Mouse (Mus musculus) limb, embryonic 13.5 days (tissue): ENCODE data around the gene Sirt2. TPM values are rescaled to one million over a fixed set of nuclear protein-coding genes. Genes with fewer than 3 reads are reported as not detected.

ENCODE experiments used
- ATAC-seq: fragments of 200-750 bp; cut with Nextera tagmentation; 2 replicates; pipeline ENCODE4 v1.8.0; 2017; ENCODE audit warnings: low read depth, moderate number of reproducible peaks, moderate TSS enrichment; ENCODE audit not compliant: low FRiP score
- H3K27ac ChIP-seq: fragments of 300-500 bp; sonication (generic); 2 replicates; pipeline ENCODE4 v1.5.1; 2015; ENCODE audit warnings: inconsistent platforms, mild to moderate bottlenecking, moderate library complexity
- H3K27me3 ChIP-seq: fragments of 300-500 bp; sonication (generic); 2 replicates; pipeline ENCODE4 v1.6.1; 2015; ENCODE audit warnings: mild to moderate bottlenecking, inconsistent platforms
- H3K36me3 ChIP-seq: fragments of 300-500 bp; sonication (generic); 2 replicates; pipeline ENCODE4 v1.6.1; 2015; ENCODE audit warnings: inconsistent platforms, mild to moderate bottlenecking, moderate library complexity
- H3K4me1 ChIP-seq: fragments of 300-500 bp; sonication (generic); 2 replicates; pipeline ENCODE4 v1.6.1; 2015; ENCODE audit warnings: inconsistent platforms
- H3K4me2 ChIP-seq: fragments of 300-500 bp; sonication (generic); replicated peaks from 2 replicates; pipeline ENCODE4 v1.6.1; 2015; ENCODE audit warnings: inconsistent platforms, mild to moderate bottlenecking, moderate library complexity
- H3K4me3 ChIP-seq: fragments of 300-500 bp; sonication (generic); 2 replicates; pipeline ENCODE4 v1.5.1; 2015; ENCODE audit warnings: moderate library complexity, mild to moderate bottlenecking, inconsistent platforms
- H3K9ac ChIP-seq: fragments of 300-500 bp; sonication (generic); 2 replicates; pipeline ENCODE4 v1.6.1; 2015; ENCODE audit warnings: mild to moderate bottlenecking, inconsistent platforms
- H3K9me3 ChIP-seq: fragments of 300-500 bp; sonication (generic); 2 replicates; pipeline ENCODE4 v1.6.1; 2016; ENCODE audit warnings: inconsistent platforms
- WGBS: fragments of 180-500 bp; shearing (Covaris S2); methylation state at CpG from one replicate; pipeline ENCODE4 v1.1.7; 2015; 5-methylcytosine and 5-hydroxymethylcytosine counted together
- polyA plus RNA-seq: library from polyadenylated mRNA; unstranded; fragments of >200 nt; fragmentation: Nextera tagmentation; extraction: Ambion mirVana; gene quantifications from 2 replicates; pipeline ENCODE4 v1.2.1, GENCODE M21; 2015

Sirt2 gene
- 85.8 and 87.8 TPM in 2 replicates for polyA plus RNA-seq

DNA sequence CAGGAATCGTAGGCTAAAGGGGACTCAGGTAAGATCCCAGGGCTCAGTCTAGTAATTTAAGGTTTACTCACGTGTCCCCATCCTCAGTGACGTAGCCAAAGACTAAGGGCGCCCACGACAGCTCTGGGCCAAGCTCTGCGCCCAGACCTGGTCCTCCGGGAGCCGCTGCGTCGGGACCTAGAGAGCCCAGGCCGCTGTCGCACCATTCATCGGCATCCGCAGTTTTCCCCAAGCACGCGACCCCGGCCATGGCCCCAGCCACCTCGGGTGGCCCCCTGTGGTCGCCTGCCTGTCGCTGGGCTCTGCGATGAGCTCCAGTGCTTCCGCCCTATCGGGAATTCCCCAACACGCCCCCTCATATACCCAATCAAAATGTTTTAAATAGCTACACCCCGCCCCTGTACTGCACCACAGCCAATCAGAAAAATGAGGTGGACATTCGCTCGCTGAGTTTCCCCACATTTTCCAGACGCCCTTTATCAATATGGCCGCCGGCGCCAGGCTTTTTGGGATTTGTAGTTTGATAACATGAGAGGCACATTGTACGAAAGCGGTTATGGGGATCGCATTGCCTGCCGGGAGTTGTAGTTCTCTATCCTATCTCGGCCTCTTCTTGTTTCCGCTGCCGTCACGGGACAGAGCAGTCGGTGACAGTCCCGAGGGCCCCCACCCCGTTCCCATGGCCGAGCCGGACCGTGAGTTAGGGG lies at the start of gene Sirt2:
Gene Sirt2 (plus strand): TSS at position 563 of the 707 bp plus-strand sequence.
- H3K27me3 ChIP-seq: no peaks in the 10 kb centered on the region
- peaks cover 8% of the 10 kb centered on the region for H3K36me3 ChIP-seq
- peak; percentile 99 for ATAC-seq
- WGBS: under 1% methylated on average over 45 of the region's 45 CpGs
- peak within 1 kb of the TSS; percentile 77 for H3K4me2 ChIP-seq
- H3K9ac ChIP-seq: peak within 1 kb of the TSS; percentile 80
- peak within 1 kb of the TSS; percentile 79 for H3K4me3 ChIP-seq
- H3K4me1 ChIP-seq: peaks cover 22% of the 10 kb centered on the region
- no peaks in the 10 kb centered on the region for H3K9me3 ChIP-seq
- no peak within 1 kb of the TSS for H3K27ac ChIP-seq

DNA sequence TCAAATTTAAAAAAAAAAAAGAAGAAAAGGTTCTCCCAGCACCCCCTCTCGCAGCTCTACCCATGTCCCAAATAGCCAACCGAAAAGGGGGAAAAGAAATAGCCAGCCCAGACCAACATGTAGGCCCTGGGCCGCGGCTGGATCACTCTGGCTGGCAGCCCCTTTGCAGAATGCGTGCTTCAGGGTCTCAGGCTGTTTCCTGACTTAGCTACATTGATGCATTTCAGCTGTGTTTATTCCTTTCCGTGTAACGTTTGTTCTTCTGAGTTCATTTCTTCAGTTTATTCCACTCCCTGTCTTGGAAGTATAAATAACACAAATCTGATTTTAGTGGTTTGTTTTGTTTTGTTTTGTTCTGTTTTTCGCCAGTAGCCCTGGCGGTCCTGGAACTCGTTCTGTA lies 48.8 kb upstream of the Sirt2 start:
- ATAC-seq: no peak
- H3K9me3 ChIP-seq: no peaks in the 10 kb centered on the region
- H3K27me3 ChIP-seq: no peaks in the 10 kb centered on the region
- peak overlapping the region; percentile 35; the same call in 1 of the 2 replicates for H3K9ac ChIP-seq
- WGBS: 78% methylated on average over 10 of the region's 10 CpGs
- peaks cover 37% of the 10 kb centered on the region for H3K4me1 ChIP-seq
- no peak overlapping the region; the same call in 1 of the 2 replicates for H3K27ac ChIP-seq
- no peaks in the 10 kb centered on the region for H3K36me3 ChIP-seq
- H3K4me2 ChIP-seq: peak overlapping the region; percentile 71
- peak overlapping the region; percentile 59 for H3K4me3 ChIP-seq

DNA sequence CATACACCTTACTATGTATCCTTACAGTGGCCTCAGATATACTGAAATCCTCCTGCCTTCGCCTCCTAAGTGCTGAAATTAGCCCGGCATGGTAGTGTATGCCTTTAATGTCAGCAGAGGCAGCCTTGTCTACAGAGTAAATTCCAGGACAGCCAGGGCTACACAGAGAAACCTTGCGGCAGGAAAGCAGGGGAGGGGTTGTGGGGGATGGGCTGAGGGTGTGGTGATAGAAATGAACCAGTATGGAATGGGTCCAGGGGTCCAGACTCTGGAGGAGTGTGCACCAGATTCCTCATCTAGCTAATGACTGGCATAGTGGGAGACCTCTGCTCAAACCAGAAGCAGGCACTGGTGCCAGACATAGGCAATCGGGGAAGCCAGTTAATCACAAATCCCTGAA lies 47.4 kb upstream of the Sirt2 start:
- Histone ChIP-seq H3K27me3 (no peaks in the 10 kb centered on the region), H3K4me1 (peaks cover 37% of the 10 kb centered on the region), H3K9me3 (no peaks in the 10 kb centered on the region), H3K27ac (no peak overlapping the region), H3K4me2 (peak overlapping the region; percentile 28; the same call in 1 of the 2 replicates), H3K36me3 (peaks cover 2% of the 10 kb centered on the region), H3K9ac (no peak overlapping the region), H3K4me3 (no peak overlapping the region)
- no peak for ATAC-seq
- 38% methylated on average over 4 of the region's 4 CpGs for WGBS

DNA sequence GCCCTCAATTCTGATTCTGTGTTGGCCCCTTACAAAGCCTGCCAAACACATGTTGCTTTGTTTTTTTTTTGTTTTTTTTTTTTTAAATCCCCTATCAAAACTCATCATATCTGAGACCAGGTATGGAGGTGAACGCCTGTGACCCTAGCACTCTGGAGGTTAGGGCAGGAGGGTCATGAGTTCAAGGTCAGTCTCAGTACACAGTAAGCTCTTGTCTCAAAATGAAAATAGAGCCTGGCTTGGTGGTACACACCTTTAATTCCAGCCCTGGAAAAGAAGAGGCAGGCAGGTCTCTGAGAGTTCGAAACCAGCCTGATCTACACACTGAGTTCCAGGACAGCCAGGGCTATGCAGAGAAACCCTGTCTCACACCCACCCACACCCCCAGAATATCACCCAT lies 46.9 kb upstream of the Sirt2 start:
- Histone ChIP-seq H3K27ac (no peak overlapping the region), H3K4me3 (no peak overlapping the region), H3K4me2 (no peak overlapping the region), H3K9ac (no peak overlapping the region), H3K27me3 (no peaks in the 10 kb centered on the region), H3K36me3 (peaks cover 7% of the 10 kb centered on the region), H3K9me3 (no peaks in the 10 kb centered on the region), H3K4me1 (peaks cover 34% of the 10 kb centered on the region)
- WGBS: 77% methylated on average over 2 of the region's 2 CpGs
- no peak for ATAC-seq

DNA sequence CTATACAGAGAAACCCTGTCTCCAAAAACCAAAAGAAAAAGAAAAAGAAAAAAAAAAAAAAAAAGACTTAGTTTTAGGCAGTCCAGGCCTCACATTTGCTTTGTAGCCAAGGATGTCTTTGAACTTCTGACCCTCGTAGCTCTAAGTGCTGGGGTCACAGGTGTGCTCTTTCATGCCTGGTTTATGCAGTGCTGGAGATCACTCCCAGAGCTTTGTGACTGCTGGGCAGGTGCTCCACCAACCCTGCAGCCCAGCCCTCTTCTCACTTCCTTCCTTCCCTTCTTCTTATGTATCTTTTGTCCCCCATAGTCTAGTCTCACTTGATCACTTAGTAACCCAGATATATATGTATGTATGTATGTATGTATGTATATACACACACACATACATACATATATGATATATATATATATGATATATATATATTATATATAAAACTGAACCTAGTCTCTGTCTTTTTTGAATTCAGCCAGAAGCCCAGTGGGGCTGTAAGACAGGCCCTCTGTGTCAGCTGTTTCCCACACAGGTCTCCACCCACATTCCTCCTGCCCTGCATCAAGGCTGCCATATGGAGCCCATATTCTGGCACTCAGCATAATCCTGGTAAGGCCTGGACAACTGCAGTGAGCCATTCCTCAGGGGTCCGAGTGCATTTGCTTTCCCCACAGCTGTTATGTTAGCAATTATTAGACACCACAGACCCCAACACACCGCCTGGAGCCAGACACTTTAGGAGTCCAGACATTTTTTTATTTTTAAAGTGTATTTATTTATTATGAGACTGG lies 45.6 kb upstream of the Sirt2 start:
- Histone ChIP-seq H3K27me3 (no peaks in the 10 kb centered on the region), H3K4me1 (peaks cover 32% of the 10 kb centered on the region), H3K36me3 (peaks cover 20% of the 10 kb centered on the region), H3K4me3 (no peak overlapping the region), H3K4me2 (no peak overlapping the region), H3K9ac (no peak overlapping the region), H3K9me3 (no peaks in the 10 kb centered on the region), H3K27ac (no peak overlapping the region)
- 30% methylated on average over 3 of the region's 3 CpGs for WGBS
- peak; percentile 65 for ATAC-seq

DNA sequence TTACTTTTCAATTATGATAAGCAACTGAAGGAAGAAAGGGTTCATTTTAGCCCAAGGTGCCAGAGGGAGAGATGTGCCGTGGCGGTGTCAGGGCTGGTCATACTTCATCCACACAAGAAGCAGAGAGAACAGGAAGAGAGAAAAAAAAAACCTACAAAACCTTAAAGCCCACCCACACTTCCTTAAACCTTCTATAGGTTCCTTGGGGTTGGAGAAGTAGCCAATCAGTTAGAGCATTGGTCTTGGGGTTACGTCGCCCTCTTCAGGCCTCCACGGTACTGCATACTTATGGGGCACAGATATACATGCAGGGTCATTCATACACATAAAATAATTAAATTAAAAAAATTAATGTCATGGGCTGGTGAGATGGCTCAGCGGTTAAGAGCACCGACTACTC lies 44.5 kb upstream of the Sirt2 start:
- 93% methylated on average over 7 of the region's 7 CpGs for whole genome bisulfite sequencing
- ATAC-seq: no peak

DNA sequence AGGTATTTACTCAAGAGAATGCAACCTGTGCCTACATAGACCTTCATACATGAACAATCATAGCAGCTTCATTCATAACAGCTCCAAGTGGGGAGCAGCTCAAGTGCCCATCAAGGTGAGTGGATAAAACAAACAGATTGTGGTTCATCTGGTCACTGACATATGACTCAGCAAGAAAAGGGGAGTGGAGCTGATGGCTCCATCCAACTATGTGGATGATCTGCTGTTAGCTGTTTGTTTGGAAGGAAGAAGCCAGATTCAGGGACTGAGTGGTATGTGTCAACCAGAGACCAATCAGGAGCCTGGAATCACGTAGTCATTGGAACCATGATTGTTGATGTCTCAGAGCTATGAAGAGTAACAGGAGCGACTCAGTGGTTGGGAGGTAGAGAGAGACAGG lies 41.9 kb upstream of the Sirt2 start:
- H3K9me3 ChIP-seq: no peaks in the 10 kb centered on the region
- no peak overlapping the region for H3K4me3 ChIP-seq
- no peak overlapping the region for H3K4me2 ChIP-seq
- no peak for ATAC-seq
- peaks cover 11% of the 10 kb centered on the region; the same call in 1 of the 2 replicates for H3K4me1 ChIP-seq
- H3K27me3 ChIP-seq: no peaks in the 10 kb centered on the region
- WGBS: 90% methylated on average over 2 of the region's 2 CpGs
- H3K36me3 ChIP-seq: peaks cover 38% of the 10 kb centered on the region
- H3K9ac ChIP-seq: no peak overlapping the region
- H3K27ac ChIP-seq: no peak overlapping the region

More for the DNA sequence above, 44.5 kb upstream of the Sirt2 start:
- no peak overlapping the region for H3K9ac ChIP-seq
- H3K4me3 ChIP-seq: no peak overlapping the region
- H3K4me1 ChIP-seq: peaks cover 32% of the 10 kb centered on the region
- no peaks in the 10 kb centered on the region for H3K27me3 ChIP-seq
- H3K4me2 ChIP-seq: no peak overlapping the region
- no peak overlapping the region for H3K27ac ChIP-seq
- H3K36me3 ChIP-seq: peaks cover 22% of the 10 kb centered on the region
- no peaks in the 10 kb centered on the region for H3K9me3 ChIP-seq

DNA sequence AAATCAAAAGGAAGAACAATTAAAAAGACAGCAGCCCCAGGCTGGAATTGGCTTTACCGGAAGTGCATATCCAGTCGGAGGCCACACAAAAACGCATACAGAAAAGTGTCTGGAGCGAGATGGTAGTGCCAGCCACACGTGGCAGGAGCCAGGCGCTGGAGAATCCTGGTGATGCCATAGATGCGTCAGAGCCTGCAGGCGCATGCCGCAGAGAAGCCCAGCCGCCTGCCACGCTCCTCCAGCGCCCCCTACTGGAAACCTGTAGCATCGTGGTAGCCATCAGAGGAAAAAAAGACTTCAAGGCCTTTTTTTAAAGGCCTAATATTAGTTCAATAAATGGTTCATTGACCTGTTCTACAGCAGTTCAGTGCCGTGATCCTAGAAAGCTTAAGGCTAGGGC lies 39.9 kb upstream of the Sirt2 start:
- 9% methylated on average over 14 of the region's 14 CpGs for WGBS
- Histone ChIP-seq H3K4me2 (0 out of 2 replicates have a peak overlapping the region, but pooled peaks have one; percentile 3), H3K9ac (no peak overlapping the region)

DNA sequence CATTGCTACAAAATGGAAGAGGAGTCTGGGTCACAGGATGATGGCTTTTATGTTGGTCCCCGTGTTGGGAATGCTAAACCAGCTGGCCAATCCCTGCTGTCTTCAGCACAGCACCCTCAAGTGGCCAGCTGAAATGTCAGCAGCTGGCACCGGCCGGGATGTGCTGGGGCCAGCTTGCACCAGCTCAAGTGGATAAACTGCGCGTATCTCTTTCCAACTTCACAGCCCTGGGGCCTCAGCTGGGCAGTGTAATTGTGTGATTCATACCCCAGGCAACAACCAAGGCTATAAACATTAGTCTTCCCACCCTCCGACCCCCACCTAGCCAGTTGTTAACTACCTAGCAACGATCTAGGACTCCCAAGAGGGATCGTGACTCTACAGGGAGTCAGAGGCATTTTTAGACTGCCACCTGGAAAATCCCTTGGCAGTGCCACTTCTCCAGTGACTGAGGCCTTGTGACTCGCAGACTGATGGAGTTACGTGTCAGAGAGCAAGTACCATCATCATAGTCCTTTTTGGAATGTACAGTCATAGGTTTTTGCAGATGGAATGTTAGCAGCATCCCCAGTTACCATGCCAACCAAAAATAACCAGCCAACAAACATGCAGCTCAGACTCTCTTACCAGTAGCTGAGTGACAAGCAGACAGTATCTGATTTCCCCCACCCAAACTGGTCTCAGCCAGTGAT lies 38.7 kb upstream of the Sirt2 start:
- Histone ChIP-seq H3K9me3 (peaks cover 9% of the 10 kb centered on the region), H3K4me3 (no peak overlapping the region), H3K27me3 (peaks cover 9% of the 10 kb centered on the region; the same call in 1 of the 2 replicates), H3K36me3 (peaks cover 55% of the 10 kb centered on the region), H3K9ac (no peak overlapping the region), H3K4me2 (no peak overlapping the region), H3K4me1 (peaks cover 11% of the 10 kb centered on the region; the same call in 1 of the 2 replicates), H3K27ac (no peak overlapping the region)
- WGBS: 52% methylated on average over 10 of the region's 10 CpGs
- ATAC-seq: no peak

More for the DNA sequence above, 39.9 kb upstream of the Sirt2 start:
- Histone ChIP-seq H3K36me3 (peaks cover 54% of the 10 kb centered on the region), H3K27ac (no peak overlapping the region), H3K4me1 (0 out of 2 replicates have a peak, but pooled peaks cover 4% of the 10 kb centered on the region), H3K9me3 (peaks cover 6% of the 10 kb centered on the region), H3K4me3 (no peak overlapping the region), H3K27me3 (peaks cover under 1% of the 10 kb centered on the region; the same call in 1 of the 2 replicates)
- ATAC-seq: peak; percentile 51; the same call in 1 of the 2 replicates

DNA sequence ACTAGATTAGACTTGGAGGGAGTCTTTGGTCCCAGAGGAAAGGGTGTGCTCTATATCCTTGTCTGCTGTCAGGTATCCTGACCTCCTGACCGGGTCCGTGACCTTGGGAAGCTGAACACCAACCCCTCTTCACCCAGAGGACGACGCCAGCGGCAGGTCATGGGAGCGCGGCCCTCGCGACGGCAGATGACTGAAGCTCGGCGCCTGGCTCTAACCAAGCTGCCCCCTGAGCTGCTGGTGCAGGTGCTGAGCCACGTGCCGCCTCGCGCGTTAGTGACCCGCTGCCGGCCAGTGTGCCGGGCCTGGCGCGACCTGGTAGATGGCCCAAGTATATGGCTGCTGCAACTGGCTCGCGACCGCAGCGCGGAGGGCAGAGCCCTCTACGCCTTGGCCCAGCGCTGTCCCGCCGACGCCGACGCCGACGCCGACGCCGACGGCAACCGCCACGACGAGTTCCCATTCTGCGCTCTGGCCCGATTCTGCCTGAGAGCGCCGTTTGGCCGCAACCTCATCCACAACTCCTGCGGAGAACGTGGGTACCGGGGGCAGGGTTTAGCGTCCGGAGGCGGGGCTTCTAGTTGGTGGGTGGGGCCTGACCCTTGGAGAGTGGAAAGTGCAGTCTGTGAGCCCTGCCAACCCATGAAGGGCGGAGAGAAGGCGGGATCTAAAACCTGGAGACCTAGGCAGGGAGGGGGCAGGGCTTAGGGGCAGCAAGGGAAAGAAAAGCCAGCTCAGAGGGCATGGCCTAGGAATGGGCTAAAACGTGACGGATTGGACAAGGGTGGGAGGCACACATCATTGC lies 34.0 kb upstream of the Sirt2 start:
- no peak overlapping the region for H3K27ac ChIP-seq
- peak; percentile 88 for ATAC-seq
- peak overlapping the region; percentile 70 for H3K9ac ChIP-seq

DNA sequence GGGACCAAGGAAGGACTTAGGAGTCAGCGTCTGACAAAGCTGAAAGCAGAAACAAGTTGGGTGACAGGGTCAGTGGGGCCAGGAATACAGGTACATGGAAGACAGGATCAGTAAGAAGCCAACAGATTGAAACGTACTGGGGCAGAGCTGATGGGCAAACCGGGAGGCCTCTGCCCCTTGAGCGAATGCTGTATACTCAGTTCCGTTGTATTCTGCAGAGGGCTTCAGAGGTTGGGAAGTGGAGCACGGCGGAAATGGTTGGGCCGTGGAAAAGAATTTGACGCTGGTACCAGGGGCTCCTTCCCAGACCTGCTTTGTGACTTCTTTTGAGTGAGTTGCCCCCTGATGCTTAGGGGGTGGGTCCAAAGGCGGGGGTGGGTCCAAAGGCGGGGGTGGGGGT lies 33.3 kb upstream of the Sirt2 start:
- H3K4me2 ChIP-seq: peak overlapping the region; percentile 83
- H3K9ac ChIP-seq: peak overlapping the region; percentile 70; the same call in 1 of the 2 replicates
- no peak; the same call in 1 of the 2 replicates for ATAC-seq
- WGBS: 14% methylated on average over 11 of the region's 11 CpGs
- H3K27ac ChIP-seq: no peak overlapping the region
- H3K27me3 ChIP-seq: peaks cover 9% of the 10 kb centered on the region; the same call in 1 of the 2 replicates
- H3K36me3 ChIP-seq: peaks cover 64% of the 10 kb centered on the region
- peak overlapping the region; percentile 48 for H3K4me3 ChIP-seq
- peaks cover 9% of the 10 kb centered on the region for H3K9me3 ChIP-seq
- H3K4me1 ChIP-seq: peaks cover 12% of the 10 kb centered on the region; the same call in 1 of the 2 replicates

More for the DNA sequence above, 34.0 kb upstream of the Sirt2 start:
- Histone ChIP-seq H3K9me3 (peaks cover 9% of the 10 kb centered on the region), H3K27me3 (peaks cover 9% of the 10 kb centered on the region; the same call in 1 of the 2 replicates), H3K4me2 (peak overlapping the region; percentile 83), H3K4me3 (peak overlapping the region; percentile 48), H3K4me1 (peaks cover 12% of the 10 kb centered on the region; the same call in 1 of the 2 replicates), H3K36me3 (peaks cover 63% of the 10 kb centered on the region)
- WGBS: 4% methylated on average over 58 of the region's 58 CpGs
